Mouse (Mus musculus): ENCODE data around the gene Nudt1.
"Not testable (repeated sequence)": the region's sequence is repeated elsewhere in the genome, so short reads cannot be mapped to it uniquely, and the experiment has no call there.

Gene Nudt1

GRCm38 (mm10) chr5:140345244-140345643 lies 23.8 kb downstream of the Nudt1 start:
- no peak for DNase-seq

DNA sequence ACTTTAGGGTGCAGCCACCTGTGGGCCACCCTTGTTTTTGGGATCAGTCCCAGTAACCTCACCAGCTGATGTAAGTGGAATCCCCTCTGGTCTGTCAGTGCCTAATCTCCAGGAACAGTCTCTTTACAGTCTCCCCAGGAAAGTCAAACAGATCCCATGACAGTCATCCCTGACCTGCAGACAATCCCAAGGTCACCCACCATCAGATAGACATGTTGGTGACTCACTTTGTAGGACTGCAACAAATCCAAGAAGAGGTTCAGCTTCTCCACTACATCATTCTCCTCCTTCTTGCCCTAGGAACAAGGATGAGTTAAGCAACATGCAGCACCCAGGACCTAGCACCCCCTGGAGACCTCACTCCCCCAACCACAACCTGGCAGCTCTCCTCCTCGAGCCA lies 24.6 kb downstream of the Nudt1 start:
- no peak for DNase-seq

DNA sequence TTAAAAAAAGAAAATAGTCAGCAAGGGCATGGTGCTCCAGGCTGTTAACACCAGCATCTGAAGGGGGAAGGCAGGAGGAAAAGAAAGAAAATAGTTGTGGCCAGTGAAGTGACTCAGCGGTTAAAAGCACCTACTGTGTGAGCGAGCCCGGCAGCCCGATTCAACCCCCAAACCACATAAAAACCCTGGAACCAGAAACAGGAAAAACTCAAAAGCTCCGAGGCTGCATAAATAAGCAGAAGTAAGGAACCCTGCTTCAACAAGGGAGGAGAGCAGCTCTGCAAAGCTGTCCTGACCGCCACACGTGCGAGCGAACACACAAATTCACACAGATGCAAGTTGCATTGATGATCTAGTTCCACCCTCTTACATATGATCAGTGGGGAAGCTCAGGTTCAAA lies 28.4 kb downstream of the Nudt1 start:
- no peak for DNase-seq

DNA sequence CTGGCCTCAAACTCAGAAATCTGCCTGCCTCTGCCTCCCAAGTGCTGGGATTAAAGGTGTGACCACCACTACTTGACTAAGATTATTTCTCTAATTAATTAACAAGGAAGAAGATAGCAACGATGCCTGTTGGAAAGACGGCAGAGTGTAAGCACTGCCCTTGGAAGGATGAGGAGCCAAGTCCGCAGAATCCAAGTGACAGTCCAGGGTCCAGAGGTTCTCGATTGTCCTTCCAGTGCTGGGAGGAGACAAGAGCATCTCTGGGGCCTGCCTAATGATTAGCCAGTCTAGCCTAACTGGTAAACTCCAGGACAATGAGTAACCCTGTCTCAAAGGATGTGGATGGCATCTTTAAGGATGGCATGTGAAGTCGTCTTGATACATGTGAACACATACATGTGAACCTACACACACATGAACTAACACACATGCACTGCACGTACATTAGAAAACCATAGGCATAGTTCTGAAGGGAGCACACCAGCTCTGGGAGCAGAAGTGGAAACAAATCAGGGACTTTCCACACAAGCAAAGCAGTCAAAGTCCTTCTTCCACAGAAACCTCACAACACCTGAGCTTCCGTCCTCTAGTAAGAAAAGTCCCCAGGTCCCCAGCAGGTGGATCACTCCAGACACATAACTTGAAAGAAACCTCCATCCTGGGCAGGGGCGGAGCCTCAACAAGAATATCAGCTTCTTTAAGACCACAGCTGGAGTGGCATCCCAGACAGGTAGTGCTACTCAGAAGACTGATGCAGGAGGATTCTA lies 29.5 kb downstream of the Nudt1 start:
- DNase-seq, result no peak

GRCm38 (mm10) chr5:140352352-140352751 lies 30.9 kb downstream of the Nudt1 start:
- no peak for DNase-seq

- DNase-seq, result no peak
Observed at GRCm38 (mm10) chr5:140355934-140356333, 34.5 kb downstream of the Nudt1 start.

GRCm38 (mm10) chr5:140357466-140357865 lies 36.0 kb downstream of the Nudt1 start:
- DNase-seq, result no peak

DNA sequence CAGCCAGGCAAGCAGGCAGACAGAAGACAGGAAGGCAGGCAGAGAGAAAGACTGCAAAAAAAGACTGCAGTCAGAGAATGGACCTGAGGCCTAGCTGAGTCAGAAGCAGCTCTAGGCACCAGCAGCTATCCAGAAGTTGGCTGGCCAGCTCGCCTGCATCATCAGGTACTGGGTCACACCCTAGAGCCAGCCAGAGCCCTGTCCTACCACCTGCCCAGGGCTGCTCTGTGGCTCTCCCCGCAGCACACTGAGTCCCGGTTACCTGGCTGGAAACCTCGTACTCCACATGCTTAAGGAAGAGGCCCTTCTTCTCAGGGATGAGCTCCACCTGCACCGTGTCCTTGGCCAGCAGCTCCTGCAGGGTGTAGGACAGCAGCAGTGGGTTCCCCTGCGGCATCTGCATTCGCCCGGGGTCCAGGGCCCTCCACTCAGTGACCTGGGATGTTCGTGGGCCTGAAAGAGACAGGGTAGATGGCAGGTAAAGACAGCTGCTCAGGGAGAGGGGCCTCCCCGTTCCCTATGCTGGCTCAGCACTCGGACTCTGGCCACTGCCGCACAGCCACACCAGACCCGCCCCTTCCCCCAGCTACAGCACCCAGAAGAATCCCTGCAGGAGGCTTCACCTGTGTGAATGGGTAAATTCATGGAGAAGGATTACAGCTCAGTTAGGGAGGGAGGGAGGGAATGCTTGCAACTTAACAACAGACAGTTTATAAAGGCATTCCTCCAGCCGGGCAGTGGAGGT lies 38.6 kb downstream of the Nudt1 start:
- DNase-seq, result no peak

GRCm38 (mm10) chr5:140364415-140364814 lies 43.0 kb downstream of the Nudt1 start:
- no peak for DNase-seq

GRCm38 (mm10) chr5:140368126-140368525 lies 46.7 kb downstream of the Nudt1 start:
- DNase-seq, result not testable (repeated sequence)

DNA sequence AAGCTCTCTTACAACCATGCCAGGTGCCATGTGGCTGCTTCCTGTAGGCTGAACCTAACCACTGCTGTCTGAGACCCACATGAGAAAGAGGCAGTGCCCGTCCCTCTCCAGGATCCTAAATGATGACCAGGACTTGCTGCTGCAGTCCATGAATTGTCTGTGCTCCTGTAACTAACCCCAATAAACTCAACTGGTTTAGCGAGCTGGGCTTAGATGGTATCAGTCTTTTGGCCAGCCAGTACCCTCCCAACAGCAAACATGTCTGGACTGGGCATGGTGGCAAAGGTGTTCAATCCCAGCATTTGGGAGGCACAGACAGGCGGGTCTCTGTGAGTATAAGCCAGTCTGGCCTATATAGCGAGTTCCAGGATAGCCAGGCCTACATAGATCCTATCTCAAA lies 47.5 kb downstream of the Nudt1 start:
- DNase-seq, result no peak

GRCm38 (mm10) chr5:140369466-140369865 lies 48.0 kb downstream of the Nudt1 start:
- no peak for DNase-seq

GRCm38 (mm10) chr5:140370446-140371254 lies 49.2 kb downstream of the Nudt1 start:
- DNase-seq, result no peak

DNA sequence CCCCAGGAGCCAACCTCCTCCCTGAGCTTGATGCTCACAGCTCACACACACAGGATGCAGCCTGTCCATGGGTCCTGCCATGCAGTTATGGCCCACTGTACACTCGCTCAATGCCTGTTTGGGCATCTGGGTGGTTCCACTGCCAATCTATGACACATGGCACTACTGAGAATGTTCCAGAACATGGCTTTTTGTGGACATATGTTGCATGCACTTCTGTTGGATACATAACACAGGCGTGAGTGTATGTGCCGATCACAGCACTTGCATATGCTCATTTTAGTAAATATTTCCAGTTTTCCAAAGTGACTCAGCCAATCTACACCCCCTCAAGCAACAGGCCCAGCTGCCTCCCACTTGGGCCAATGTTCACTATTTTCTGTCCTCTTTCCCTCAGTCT lies 50.2 kb downstream of the Nudt1 start:
- DNase-seq, result no peak

DNA sequence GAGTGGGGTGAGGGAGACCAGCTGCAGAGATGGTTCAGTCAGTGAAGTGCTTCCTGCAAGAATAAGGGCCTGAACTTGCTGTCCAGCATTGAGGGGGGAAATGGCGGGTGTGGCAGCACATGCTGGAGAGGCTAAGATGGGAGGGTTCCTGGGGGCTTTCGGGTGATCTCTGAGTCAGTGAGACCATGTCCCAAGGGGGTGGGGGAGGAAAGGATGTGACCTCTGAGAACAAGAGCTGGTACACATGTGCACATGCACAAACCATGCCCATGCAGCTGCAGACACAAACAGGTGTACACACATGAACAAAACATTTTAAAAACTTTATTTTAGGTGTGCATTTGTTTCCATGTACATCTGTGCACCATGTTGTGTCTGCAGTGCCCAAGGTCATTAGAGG lies 52.3 kb downstream of the Nudt1 start:
- no peak for DNase-seq

DNA sequence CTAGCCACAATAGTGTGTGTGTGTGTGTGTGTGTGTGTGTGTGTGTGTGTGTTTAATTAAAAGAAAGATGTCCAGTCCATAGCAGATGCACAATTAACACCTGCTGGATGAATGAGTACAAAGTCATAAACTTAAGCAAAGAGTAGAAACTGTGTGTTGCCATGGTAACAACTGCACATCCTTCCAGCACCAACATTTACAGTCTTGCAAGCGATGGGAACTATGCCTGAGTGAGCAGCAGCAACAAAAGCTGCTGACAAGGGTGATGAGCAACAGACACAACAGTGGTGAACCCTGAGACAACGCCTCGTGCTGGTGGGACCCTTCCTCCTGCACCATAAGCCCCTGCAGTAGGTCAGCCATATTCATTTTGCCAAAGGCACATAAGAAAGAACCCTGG lies 52.8 kb downstream of the Nudt1 start:
- DNase-seq, result no peak

DNA sequence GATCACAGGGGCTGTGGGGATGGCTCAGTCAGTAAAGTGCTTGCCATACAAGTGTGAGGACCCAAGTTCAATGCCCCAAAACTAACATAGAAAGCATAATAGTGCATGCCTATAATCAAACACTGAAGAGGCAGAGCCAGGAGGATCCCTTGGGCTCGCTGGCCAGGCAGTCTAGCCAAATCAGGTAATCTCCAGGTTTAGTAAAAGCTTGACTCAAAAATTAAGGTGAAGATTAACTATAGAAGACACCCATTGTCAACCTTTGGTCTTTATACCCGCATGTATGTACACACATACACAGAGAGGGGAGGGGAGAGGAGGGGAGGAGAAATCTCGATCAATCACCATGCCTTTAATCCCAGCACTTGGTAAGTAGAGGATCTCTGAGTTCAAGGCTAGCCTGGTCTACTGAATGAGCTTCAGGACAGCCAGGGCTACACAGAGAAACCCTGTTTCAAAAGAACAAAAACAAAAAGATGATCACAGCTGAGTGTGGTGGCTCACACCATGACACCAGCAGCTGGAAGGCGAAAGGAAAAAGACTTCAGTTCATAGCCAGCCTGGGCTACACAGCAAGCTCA lies 53.9 kb downstream of the Nudt1 start:
- no peak for DNase-seq

GRCm38 (mm10) chr5:140378121-140378853 lies 56.8 kb downstream of the Nudt1 start:
- DNase-seq, result peak; percentile 48 to 50

GRCm38 (mm10) chr5:140379299-140379698 lies 57.8 kb downstream of the Nudt1 start:
- DNase-seq, result peak in 1 of 2 experiments; percentile 26

GRCm38 (mm10) chr5:140381156-140381555 lies 59.7 kb downstream of the Nudt1 start:
- no peak for DNase-seq

DNA sequence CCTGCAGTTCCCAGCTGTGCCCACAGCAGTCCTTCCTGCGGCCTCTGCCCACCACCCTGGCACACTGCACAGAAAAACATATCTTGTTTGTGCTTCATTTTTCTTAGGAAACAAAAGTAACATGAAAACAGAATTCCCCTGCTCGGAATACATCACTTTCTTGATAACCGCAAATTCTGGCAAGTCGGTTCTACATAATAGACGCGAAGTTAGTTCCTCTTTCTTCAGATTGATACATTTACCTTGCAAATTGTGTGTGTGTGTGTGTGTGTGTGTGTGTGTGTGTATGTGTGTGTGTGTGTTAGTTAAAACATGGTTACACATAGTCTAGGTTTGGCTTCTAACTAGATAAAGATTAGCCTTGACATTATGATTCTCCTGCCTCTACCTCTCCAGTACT lies 61.2 kb downstream of the Nudt1 start:
- no peak for DNase-seq

DNA sequence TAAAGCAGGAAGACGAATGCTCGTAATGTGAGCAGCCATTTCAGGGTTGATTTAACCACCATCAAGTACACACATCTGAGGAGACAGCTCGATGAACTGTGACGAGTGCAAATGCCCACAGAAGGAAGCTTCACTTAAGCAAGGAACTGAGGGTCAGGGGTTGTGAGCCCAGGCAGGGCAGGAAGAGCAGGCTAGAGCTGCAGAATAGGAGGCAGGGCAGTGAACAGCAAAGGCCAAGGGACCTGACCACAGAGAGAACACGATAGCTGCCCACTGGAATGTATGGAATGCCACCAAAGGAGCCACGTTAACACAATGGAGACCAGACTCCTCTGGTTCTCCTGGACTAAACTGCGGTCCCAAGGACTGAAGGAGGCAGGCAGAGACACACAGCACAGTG lies 62.1 kb downstream of the Nudt1 start:
- DNase-seq, result no peak
